Mouse (Mus musculus) MEL (cell line): ENCODE results near the gene Nuak2. TPM values are rescaled to one million over a fixed set of nuclear protein-coding genes. Genes with fewer than 3 reads are reported as not detected.

ENCODE experiments used
- DNase-seq: peaks from one replicate; pipeline ENCODE4 v3.0.0; 2011; ENCODE audit warnings: low read depth, low spot score
- H3K27ac ChIP-seq: 2 replicates; pipeline ENCODE4 v1.5.1; 2012; ENCODE audit warnings: low read depth, mild to moderate bottlenecking, control low read depth, low read length, moderate library complexity; ENCODE audit not compliant: control insufficient read depth
- H3K27me3 ChIP-seq, 2 experiments: fragments of 150-350 bp in 1 of 2; sonication (generic) in 1 of 2; 2 replicates each; pipeline ENCODE4 v1.6.1; 2012; ENCODE audit warnings: low read length in 2 of 2, mild to moderate bottlenecking in 2 of 2, improper control_type of control experiment in 1 of 2, moderate library complexity in 1 of 2; ENCODE audit not compliant: insufficient read depth in 2 of 2, control insufficient read depth in 1 of 2
- H3K36me3 ChIP-seq, 2 experiments: 2 replicates each; pipeline ENCODE4 v1.6.1; 2012 to 2014; ENCODE audit warnings: low read length in 2 of 2, improper control_type of control experiment in 1 of 2, inconsistent platforms in 1 of 2, mild to moderate bottlenecking in 1 of 2; ENCODE audit not compliant: insufficient read depth in 2 of 2, control insufficient read depth in 1 of 2
- H3K4me1 ChIP-seq, 2 experiments: fragments of 150-350 bp in 1 of 2; sonication (generic) in 1 of 2; 2 replicates each; pipeline ENCODE4 v1.6.1; 2012; ENCODE audit warnings: low read length in 2 of 2, improper control_type of control experiment in 1 of 2, mild to moderate bottlenecking in 1 of 2; ENCODE audit not compliant: insufficient read depth in 2 of 2, control insufficient read depth in 1 of 2
- H3K4me3 ChIP-seq, 2 experiments: fragments of 150-350 bp in 1 of 2; sonication (generic) in 1 of 2; 2 replicates each; pipeline ENCODE4 v1.5.1; 2012; ENCODE audit warnings: low read depth in 2 of 2, low read length in 2 of 2, mild to moderate bottlenecking in 2 of 2, moderate library complexity in 2 of 2, control low read depth in 1 of 2, improper control_type of control experiment in 1 of 2; ENCODE audit not compliant: control insufficient read depth in 1 of 2, insufficient read depth in 1 of 2
- H3K79me2 ChIP-seq: 2 replicates; pipeline ENCODE4 v1.6.1; 2012; ENCODE audit warnings: mild to moderate bottlenecking, low read length, moderate library complexity; ENCODE audit not compliant: control insufficient read depth, poor library complexity, insufficient read depth
- H3K9ac ChIP-seq: 2 replicates; pipeline ENCODE4 v1.6.1; 2012; ENCODE audit warnings: low read depth, mild to moderate bottlenecking, control low read depth, low read length, moderate library complexity; ENCODE audit not compliant: control insufficient read depth, poor library complexity, severe bottlenecking
- H3K9me3 ChIP-seq: fragments of 150-350 bp; sonication (generic); replicated peaks from 2 replicates; pipeline ENCODE4 v1.6.1; 2012; ENCODE audit warnings: mild to moderate bottlenecking, low read length, improper control_type of control experiment, moderate library complexity; ENCODE audit not compliant: insufficient read depth
- BHLHE40 ChIP-seq: IDR thresholded peaks from 2 replicates; pipeline ENCODE4 v1.6.1; 2012; ENCODE audit warnings: low read depth, mild to moderate bottlenecking, inconsistent platforms, low read length, improper control_type of control experiment, borderline replicate concordance
- CHD1 ChIP-seq: IDR thresholded peaks from 2 replicates; pipeline ENCODE4 v1.6.1; 2012; ENCODE audit warnings: low read depth, mild to moderate bottlenecking, inconsistent platforms, low read length, improper control_type of control experiment
- CHD2 ChIP-seq: IDR thresholded peaks from 2 replicates; pipeline ENCODE4 v1.6.1; 2011; ENCODE audit warnings: low read length, improper control_type of control experiment
- CTCF ChIP-seq, 3 experiments: IDR thresholded peaks in 2 of 3; conservative IDR thresholded peaks in 1 of 3; 2 replicates each; pipeline ENCODE4 v1.5.1; 2011 to 2012; ENCODE audit warnings: low read length in 3 of 3, low read depth in 2 of 3, mild to moderate bottlenecking in 2 of 3, improper control_type of control experiment in 1 of 3, inconsistent platforms in 1 of 3, mixed read lengths in 1 of 3, moderate library complexity in 1 of 3; ENCODE audit not compliant: control insufficient read depth in 1 of 3, insufficient read depth in 1 of 3, poor library complexity in 1 of 3, severe bottlenecking in 1 of 3
- ELF1 ChIP-seq: IDR thresholded peaks from 2 replicates; pipeline ENCODE4 v1.6.1; 2014; ENCODE audit warnings: low read depth, mild to moderate bottlenecking, inconsistent platforms, low read length, improper control_type of control experiment, moderate library complexity
- EP300 ChIP-seq, 2 experiments: IDR thresholded peaks; 2 replicates each; pipeline ENCODE4 v1.6.1; 2011; ENCODE audit warnings: improper control_type of control experiment in 2 of 2, low read length in 2 of 2, low read depth in 1 of 2, mild to moderate bottlenecking in 1 of 2
- ETS1 ChIP-seq: IDR thresholded peaks from 2 replicates; pipeline ENCODE4 v1.6.1; 2012; ENCODE audit warnings: low read depth, mild to moderate bottlenecking, inconsistent platforms, low read length, improper control_type of control experiment, moderate library complexity
- HCFC1 ChIP-seq: IDR thresholded peaks from 2 replicates; pipeline ENCODE4 v1.6.1; 2012; ENCODE audit warnings: low read depth, mild to moderate bottlenecking, inconsistent platforms, low read length, improper control_type of control experiment, moderate library complexity
- JUND ChIP-seq: IDR thresholded peaks from 2 replicates; pipeline ENCODE4 v1.6.1; 2011; ENCODE audit warnings: low read depth, mild to moderate bottlenecking, improper control_type of control experiment, low read length
- KAT2A ChIP-seq: conservative IDR thresholded peaks from 2 replicates; pipeline ENCODE4 v1.6.1; 2012; ENCODE audit warnings: low read depth, low read length, improper control_type of control experiment, inconsistent platforms
- MAFK ChIP-seq: IDR thresholded peaks from 2 replicates; pipeline ENCODE4 v1.6.1; 2011; ENCODE audit warnings: low read depth, mild to moderate bottlenecking, low read length, improper control_type of control experiment, borderline replicate concordance
- MAX ChIP-seq: IDR thresholded peaks from 2 replicates; pipeline ENCODE4 v1.6.1; 2011; ENCODE audit warnings: low read length, improper control_type of control experiment
- MXI1 ChIP-seq: IDR thresholded peaks from 2 replicates; pipeline ENCODE4 v1.6.1; 2011; ENCODE audit warnings: mild to moderate bottlenecking, low read depth, low read length, improper control_type of control experiment
- MYB ChIP-seq: IDR thresholded peaks from 2 replicates; pipeline ENCODE4 v1.6.1; 2011; ENCODE audit warnings: mild to moderate bottlenecking, low read depth, low read length, improper control_type of control experiment
- MYC ChIP-seq: IDR thresholded peaks from 2 replicates; pipeline ENCODE4 v1.6.1; 2011; ENCODE audit warnings: low read depth, mild to moderate bottlenecking, low read length, improper control_type of control experiment, moderate library complexity
- POLR2AphosphoS2 ChIP-seq: IDR thresholded peaks from 2 replicates; pipeline ENCODE4 v1.6.1; 2011; ENCODE audit warnings: low read length, improper control_type of control experiment
- SIN3A ChIP-seq: IDR thresholded peaks from 2 replicates; pipeline ENCODE4 v1.6.1; 2012; ENCODE audit warnings: low read length, improper control_type of control experiment, inconsistent platforms
- SMC3 ChIP-seq: IDR thresholded peaks from 2 replicates; pipeline ENCODE4 v1.6.1; 2011; ENCODE audit warnings: low read depth, low read length, improper control_type of control experiment
- TAL1 ChIP-seq: IDR thresholded peaks from 2 replicates; pipeline ENCODE4 v1.6.1; 2012; ENCODE audit warnings: mild to moderate bottlenecking, inconsistent platforms, low read length, moderate library complexity, mixed read lengths
- USF1 ChIP-seq: IDR thresholded peaks from 2 replicates; pipeline ENCODE4 v1.6.1; 2014; ENCODE audit warnings: low read depth, mild to moderate bottlenecking, inconsistent platforms, low read length, improper control_type of control experiment, moderate library complexity
- ZC3H11A ChIP-seq: IDR thresholded peaks from 2 replicates; pipeline ENCODE4 v1.6.1; 2012; ENCODE audit warnings: low read depth, mild to moderate bottlenecking, inconsistent platforms, low read length, improper control_type of control experiment
- ZMIZ1 ChIP-seq: IDR thresholded peaks from 2 replicates; pipeline ENCODE4 v1.6.1; 2012; ENCODE audit warnings: low read depth, mild to moderate bottlenecking, inconsistent platforms, low read length, improper control_type of control experiment, moderate library complexity
- polyA plus RNA-seq, 2 experiments: library from polyadenylated mRNA; stranded (reverse) in 1 of 2; unstranded in 1 of 2; fragments of >175 nt in 1 of 2; fragments of >200 nt in 1 of 2; gene quantifications; 2 replicates each; pipeline versions ENCODE4 v1.2.1 to v1.2.4; 2012; ENCODE audit warnings: low replicate concordance in 2 of 2, low read depth in 1 of 2; ENCODE audit not compliant: insufficient read length in 2 of 2, insufficient read depth in 1 of 2, missing spikeins in 1 of 2
- total RNA-seq: library from RNA; depleted of rRNA; stranded (reverse); fragments of 300-350 nt; gene quantifications from 2 replicates; pipeline ENCODE4 v1.2.3, GENCODE M21; 2012

The Nuak2 gene
- total and polyA plus RNA-seq, 3 experiments, result 3.0 to 3.2 TPM; not detected in 1

- TF ChIP-seq MAFK (no peak), POLR2AphosphoS2 (no peak), MYB (no peak), CHD2 (no peak)
These were observed at the start of gene Nuak2 (continued) for GRCm38 (mm10) chr1:132315889-132316624.

- Histone ChIP-seq H3K4me3 (no peak overlapping the region), H3K79me2 (no peaks in the 10 kb centered on the region), H3K27me3 (peaks cover 0 to 2% of the 10 kb centered on the region in 2 experiments; a peak in 1 of 4 replicates), H3K36me3 (peaks cover 0 to 4% of the 10 kb centered on the region in 2 experiments; a peak in 2 of 4 replicates), H3K27ac (no peak overlapping the region), H3K9ac (no peak overlapping the region), H3K9me3 (no peaks in the 10 kb centered on the region), H3K4me1 (peaks cover 0 to 6% of the 10 kb centered on the region in 2 experiments; a peak in 2 of 4 replicates)
- no peak for DNase-seq
- TF ChIP-seq KAT2A (no peak), ETS1 (no peak), CTCF (IDR thresholded peaks at IDR 0.05 in 2 of 3, conservative IDR thresholded peaks at IDR 0.05 in 1 of 3; ENCODE audit: control insufficient read depth in 1 of 3, insufficient read depth in 1 of 3, low read depth in 2 of 3, low read length in 3 of 3, poor library complexity in 1 of 3, severe bottlenecking in 1 of 3) (no peak), MXI1 (no peak), MAX (no peak), MYC (no peak), HCFC1 (no peak), SIN3A (no peak), TAL1 (no peak), MAFK (no peak), SMC3 (no peak), BHLHE40 (no peak), USF1 (no peak), JUND (no peak), ZC3H11A (no peak), ZMIZ1 (no peak), CHD1 (no peak), EP300 (IDR thresholded peaks at IDR 0.05; ENCODE audit: low read depth in 1 of 2, low read length in 2 of 2) (no peak), ELF1 (no peak)
These were observed 49.0 kb upstream of the Nuak2 start for GRCm38 (mm10) chr1:132266791-132267557.
